Mouse (Mus musculus) spleen, adult 2 months (tissue): ENCODE measurements around the gene Zfp217.

Experiments used
- CTCF ChIP-seq: fragments of 200-500 bp; IDR thresholded peaks from 2 replicates; pipeline ENCODE4 v1.5.1; 2011; ENCODE audit warnings: mild to moderate bottlenecking, inconsistent platforms; ENCODE audit not compliant: insufficient read depth, insufficient read length, insufficient replicate concordance; ENCODE audit errors: extremely low read depth
- POLR2A ChIP-seq: fragments of 200-500 bp; IDR thresholded peaks from 2 replicates; pipeline ENCODE4 v1.6.1; 2011; ENCODE audit warnings: low read depth, low read length, inconsistent platforms

- TF ChIP-seq POLR2A (no peak), CTCF (no peak)
Observed at GRCm38 (mm10) chr2:170185137-170185837, 37.4 kb upstream of the Zfp217 start.
